Mouse (Mus musculus): ENCODE measurements around the gene S1pr2. TPM values are rescaled to one million over a fixed set of nuclear protein-coding genes. Genes with fewer than 3 reads are reported as not detected.
A peak's percentile ranks its signal among the peaks of the same experiment; 100 is the strongest.

The S1pr2 gene
- polyA plus RNA-seq, 1 experiment from 2014 or later = 11.4 TPM

GRCm38 (mm10) chr9:21017177-21017575, 40.6 kb upstream of the S1pr2 start:
- Histone ChIP-seq H3K9me3 (ENCODE audit: control insufficient read depth) (no peaks in the 10 kb centered on the region), H3K4me1 (replicated peaks; ENCODE audit: control insufficient read depth, insufficient read depth, low read length) (no peaks in the 10 kb centered on the region), H3K36me3 (ENCODE audit: control insufficient read depth, insufficient read depth) (no peaks in the 10 kb centered on the region), H3K27ac (ENCODE audit: low read depth, low read length) (no peak overlapping the region), H3K4me2 (replicated peaks; ENCODE audit: low read depth) (peak overlapping the region; percentile 81), H3K4me3 (ENCODE audit: low read depth, low read length) (peak overlapping the region; percentile 17; the same call in 1 of the 2 replicates), H3K27me3 (replicated peaks; ENCODE audit: control insufficient read depth, insufficient read depth, low read length) (no peaks in the 10 kb centered on the region), H3K9ac (ENCODE audit: low read depth, low read length) (no peak overlapping the region)
- no peak for TF ChIP-seq CTCF (IDR thresholded peaks at IDR 0.05; ENCODE audit: low read depth)
- WGBS = 42% methylated on average over 4 of the region's 4 CpGs
- ATAC-seq = no peak

DNA sequence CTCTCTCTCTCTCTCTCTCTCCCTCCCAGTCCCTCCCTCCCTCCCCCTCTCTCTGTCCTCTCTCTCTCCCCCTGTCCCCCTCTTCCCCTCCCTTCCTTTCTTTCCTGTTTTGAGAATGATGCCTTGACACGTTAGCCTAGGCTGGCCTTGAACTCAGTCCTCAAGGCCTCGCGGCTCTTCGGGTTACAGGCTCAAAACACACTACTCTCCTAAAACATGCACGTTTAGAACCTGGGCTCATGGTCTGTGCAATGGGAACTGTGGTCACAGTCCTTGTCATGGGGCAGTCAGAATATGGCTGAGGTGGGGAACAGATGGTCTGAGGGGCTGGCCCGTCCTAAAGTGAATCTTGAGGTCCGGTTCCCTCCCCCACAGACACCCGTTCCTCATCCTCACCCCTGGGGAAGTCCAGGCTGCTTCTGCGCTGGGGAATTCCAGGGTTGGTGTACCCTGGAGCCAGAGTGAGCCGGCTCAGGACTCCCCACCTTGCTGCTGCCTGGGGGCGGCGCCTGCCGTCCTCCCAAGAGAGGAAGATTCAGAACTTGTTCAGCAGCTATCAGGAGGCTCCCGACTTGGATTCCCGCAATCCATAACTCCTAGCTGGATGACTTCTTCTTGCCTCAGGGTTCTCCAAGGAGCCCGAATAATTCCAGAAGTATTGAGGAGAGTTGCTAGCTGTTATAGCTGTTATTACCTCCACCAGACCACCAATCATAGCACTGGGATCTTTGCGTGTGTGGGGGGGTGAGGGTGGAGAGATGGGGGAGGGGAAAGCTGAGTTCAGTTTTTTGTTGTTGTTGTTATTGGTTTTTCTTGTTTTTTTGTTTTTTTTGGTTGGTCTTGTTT, 40.0 kb upstream of the S1pr2 start:
- Histone ChIP-seq H3K4me1 (replicated peaks; ENCODE audit: control insufficient read depth, insufficient read depth, low read length) (no peaks in the 10 kb centered on the region), H3K9ac (ENCODE audit: low read depth, low read length) (no peak overlapping the region), H3K36me3 (ENCODE audit: control insufficient read depth, insufficient read depth) (no peaks in the 10 kb centered on the region), H3K4me3 (ENCODE audit: low read depth, low read length) (peak overlapping the region; percentile 45), H3K4me2 (replicated peaks; ENCODE audit: low read depth) (peak overlapping the region; percentile 81), H3K27ac (ENCODE audit: low read depth, low read length) (no peak overlapping the region), H3K27me3 (replicated peaks; ENCODE audit: control insufficient read depth, insufficient read depth, low read length) (no peaks in the 10 kb centered on the region), H3K9me3 (ENCODE audit: control insufficient read depth) (no peaks in the 10 kb centered on the region)
- ATAC-seq = no peak
- WGBS = 9% methylated on average over 17 of the region's 17 CpGs
- TF ChIP-seq CTCF (IDR thresholded peaks at IDR 0.05; ENCODE audit: low read depth) = no peak

- H3K27ac ChIP-seq (ENCODE audit: low read depth, low read length) = peak within 1 kb of the TSS; percentile 36
- peak within 1 kb of the TSS; percentile 81 for H3K4me2 ChIP-seq (replicated peaks; ENCODE audit: low read depth)
- no peaks in the 10 kb centered on the region for H3K4me1 ChIP-seq (replicated peaks; ENCODE audit: control insufficient read depth, insufficient read depth, low read length)
- peak within 1 kb of the TSS; percentile 31; the same call in 1 of the 2 replicates for H3K9ac ChIP-seq (ENCODE audit: low read depth, low read length)
- H3K9me3 ChIP-seq (ENCODE audit: control insufficient read depth) = no peaks in the 10 kb centered on the region
- H3K4me3 ChIP-seq (ENCODE audit: low read depth, low read length) = peak within 1 kb of the TSS; percentile 45
- no peaks in the 10 kb centered on the region for H3K36me3 ChIP-seq (ENCODE audit: control insufficient read depth, insufficient read depth)
- H3K27me3 ChIP-seq (replicated peaks; ENCODE audit: control insufficient read depth, insufficient read depth, low read length) = no peaks in the 10 kb centered on the region
- under 1% methylated on average over 30 of the region's 30 CpGs for WGBS
- ATAC-seq = peak; percentile 83
- no peak for TF ChIP-seq CTCF (IDR thresholded peaks at IDR 0.05; ENCODE audit: low read depth)
Measured at GRCm38 (mm10) chr9:21015571-21016130, 39.1 kb upstream of the S1pr2 start, which contains the start of gene Icam1. Gene Icam1, plus strand, starts transcription at chr9:21015985.

- no peak for ATAC-seq
- no peaks in the 10 kb centered on the region for H3K4me1 ChIP-seq (replicated peaks; ENCODE audit: control insufficient read depth, insufficient read depth, low read length)
Measured at GRCm38 (mm10) chr9:21014691-21015570, 38.4 kb upstream of the S1pr2 start.

DNA sequence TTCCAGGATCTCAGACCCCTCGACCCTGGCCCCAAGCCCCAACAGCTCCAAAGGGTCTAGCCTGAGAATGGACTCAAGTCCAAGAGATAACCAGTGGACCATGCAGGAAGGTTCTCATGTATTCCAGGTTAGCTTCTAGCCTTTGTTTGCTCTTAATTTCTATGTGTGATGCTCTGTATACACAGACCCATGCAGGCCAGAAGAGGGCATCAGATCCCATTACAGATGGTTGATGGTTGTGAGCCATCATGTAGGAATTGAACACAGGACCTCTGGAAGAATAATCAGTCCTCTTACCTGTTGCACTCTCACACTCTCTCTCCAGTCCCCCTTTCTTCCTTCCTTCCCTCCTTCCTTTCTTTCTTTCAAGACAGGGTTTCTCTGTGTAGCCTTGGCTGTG, 35.8 kb upstream of the S1pr2 start:
- peak; percentile 45 for TF ChIP-seq CTCF (IDR thresholded peaks at IDR 0.05; ENCODE audit: low read depth)
- H3K4me3 ChIP-seq (ENCODE audit: low read depth, low read length) = no peak overlapping the region
- H3K27me3 ChIP-seq (replicated peaks; ENCODE audit: control insufficient read depth, insufficient read depth, low read length) = no peaks in the 10 kb centered on the region
- H3K9ac ChIP-seq (ENCODE audit: low read depth, low read length) = no peak overlapping the region
- H3K4me1 ChIP-seq (replicated peaks; ENCODE audit: control insufficient read depth, insufficient read depth, low read length) = no peaks in the 10 kb centered on the region
- ATAC-seq = no peak
- H3K4me2 ChIP-seq (replicated peaks; ENCODE audit: low read depth) = no peak overlapping the region
- peaks cover 19% of the 10 kb centered on the region for H3K36me3 ChIP-seq (ENCODE audit: control insufficient read depth, insufficient read depth)
- 48% methylated on average over 1 of the region's 1 CpGs for WGBS
- no peak overlapping the region for H3K27ac ChIP-seq (ENCODE audit: low read depth, low read length)
- no peaks in the 10 kb centered on the region for H3K9me3 ChIP-seq (ENCODE audit: control insufficient read depth)

More at GRCm38 (mm10) chr9:21014691-21015570, 38.4 kb upstream of the S1pr2 start:
- Histone ChIP-seq H3K4me2 (replicated peaks; ENCODE audit: low read depth) (peak overlapping the region; percentile 81), H3K27me3 (replicated peaks; ENCODE audit: control insufficient read depth, insufficient read depth, low read length) (no peaks in the 10 kb centered on the region), H3K36me3 (ENCODE audit: control insufficient read depth, insufficient read depth) (no peaks in the 10 kb centered on the region), H3K9ac (ENCODE audit: low read depth, low read length) (no peak overlapping the region), H3K4me3 (ENCODE audit: low read depth, low read length) (peak overlapping the region; percentile 45), H3K27ac (ENCODE audit: low read depth, low read length) (peak overlapping the region; percentile 36; the same call in 1 of the 2 replicates), H3K9me3 (ENCODE audit: control insufficient read depth) (no peaks in the 10 kb centered on the region)
- 11% methylated on average over 23 of the region's 29 CpGs for WGBS
- no peak for TF ChIP-seq CTCF (IDR thresholded peaks at IDR 0.05; ENCODE audit: low read depth)

Measured in intestine, postnatal 0 days (tissue).